Mouse (Mus musculus): ENCODE measurements around the gene Ror1. TPM values are rescaled to one million over a fixed set of nuclear protein-coding genes. Genes with fewer than 3 reads are reported as not detected.

Gene Ror1
- polyA plus RNA-seq, 1 experiment from 2014 or later: 9.9 TPM

- no peaks in the 10 kb centered on the region for H3K27me3 ChIP-seq
- H3K4me2 ChIP-seq (replicated peaks): no peak overlapping the region
- H3K36me3 ChIP-seq: no peaks in the 10 kb centered on the region
- WGBS: 67% methylated on average over 5 of the region's 5 CpGs
- no peak overlapping the region for H3K9ac ChIP-seq
- H3K9me3 ChIP-seq (replicated peaks): no peaks in the 10 kb centered on the region
- H3K4me1 ChIP-seq: peaks cover 27% of the 10 kb centered on the region
- no peak for ATAC-seq (ENCODE audit: low FRiP score)
- H3K4me3 ChIP-seq: no peak overlapping the region
- no peak overlapping the region for H3K27ac ChIP-seq
Observed at GRCm38 (mm10) chr4:100171483-100171898, 75.9 kb downstream of the Ror1 start.

GRCm38 (mm10) chr4:100175594-100175993, 80.0 kb downstream of the Ror1 start:
- Histone ChIP-seq H3K27ac (no peak overlapping the region), H3K4me2 (replicated peaks) (no peak overlapping the region), H3K4me3 (no peak overlapping the region), H3K36me3 (no peaks in the 10 kb centered on the region), H3K4me1 (peaks cover 14% of the 10 kb centered on the region), H3K9me3 (replicated peaks) (no peaks in the 10 kb centered on the region), H3K9ac (no peak overlapping the region), H3K27me3 (no peaks in the 10 kb centered on the region)
- no peak for ATAC-seq (ENCODE audit: low FRiP score)
- 92% methylated on average over 7 of the region's 7 CpGs for WGBS

- 89% methylated on average over 3 of the region's 3 CpGs for WGBS
Observed at GRCm38 (mm10) chr4:100178316-100178715, 82.7 kb downstream of the Ror1 start.

GRCm38 (mm10) chr4:100181676-100182075, 86.1 kb downstream of the Ror1 start:
- H3K36me3 ChIP-seq: no peaks in the 10 kb centered on the region
- no peak overlapping the region for H3K9ac ChIP-seq
- no peak overlapping the region for H3K27ac ChIP-seq
- no peak for ATAC-seq (ENCODE audit: low FRiP score)
- 85% methylated on average over 5 of the region's 5 CpGs for WGBS
- H3K9me3 ChIP-seq (replicated peaks): no peaks in the 10 kb centered on the region
- H3K4me2 ChIP-seq (replicated peaks): no peak overlapping the region
- no peaks in the 10 kb centered on the region for H3K27me3 ChIP-seq
- no peak overlapping the region for H3K4me3 ChIP-seq
- H3K4me1 ChIP-seq: no peaks in the 10 kb centered on the region

More at GRCm38 (mm10) chr4:100178316-100178715, 82.7 kb downstream of the Ror1 start:
- ATAC-seq (ENCODE audit: low FRiP score): no peak
- H3K27ac ChIP-seq: no peak overlapping the region
- H3K9ac ChIP-seq: no peak overlapping the region
- H3K4me1 ChIP-seq: no peaks in the 10 kb centered on the region
- H3K4me3 ChIP-seq: no peak overlapping the region
- H3K36me3 ChIP-seq: no peaks in the 10 kb centered on the region
- H3K4me2 ChIP-seq (replicated peaks): no peak overlapping the region
- no peaks in the 10 kb centered on the region for H3K9me3 ChIP-seq (replicated peaks)
- H3K27me3 ChIP-seq: no peaks in the 10 kb centered on the region

GRCm38 (mm10) chr4:100186781-100187180, 91.2 kb downstream of the Ror1 start:
- Histone ChIP-seq H3K9me3 (replicated peaks) (no peaks in the 10 kb centered on the region), H3K36me3 (no peaks in the 10 kb centered on the region), H3K4me1 (peaks cover 7% of the 10 kb centered on the region), H3K27ac (no peak overlapping the region), H3K4me2 (replicated peaks) (no peak overlapping the region), H3K9ac (no peak overlapping the region), H3K4me3 (no peak overlapping the region), H3K27me3 (no peaks in the 10 kb centered on the region)
- 87% methylated on average over 8 of the region's 8 CpGs for WGBS
- ATAC-seq (ENCODE audit: low FRiP score): no peak

GRCm38 (mm10) chr4:100187563-100188200, 92.1 kb downstream of the Ror1 start:
- Histone ChIP-seq H3K9ac (no peak overlapping the region), H3K27ac (no peak overlapping the region), H3K9me3 (replicated peaks) (no peaks in the 10 kb centered on the region), H3K4me2 (replicated peaks) (no peak overlapping the region), H3K36me3 (no peaks in the 10 kb centered on the region), H3K27me3 (no peaks in the 10 kb centered on the region), H3K4me1 (peaks cover 7% of the 10 kb centered on the region), H3K4me3 (no peak overlapping the region)
- 56% methylated on average over 6 of the region's 6 CpGs for WGBS
- no peak for ATAC-seq (ENCODE audit: low FRiP score)

- Histone ChIP-seq H3K4me1 (peaks cover 7% of the 10 kb centered on the region), H3K27me3 (no peaks in the 10 kb centered on the region), H3K36me3 (no peaks in the 10 kb centered on the region), H3K9me3 (replicated peaks) (no peaks in the 10 kb centered on the region), H3K4me2 (replicated peaks) (no peak overlapping the region), H3K9ac (no peak overlapping the region), H3K4me3 (no peak overlapping the region), H3K27ac (no peak overlapping the region)
- WGBS: 42% methylated on average over 4 of the region's 4 CpGs
- 0 out of 2 replicates have a peak, but pooled peaks have one; percentile 35 for ATAC-seq (ENCODE audit: low FRiP score)
Observed at GRCm38 (mm10) chr4:100188201-100188699, 92.7 kb downstream of the Ror1 start.

GRCm38 (mm10) chr4:100191483-100191882, 95.9 kb downstream of the Ror1 start:
- 73% methylated on average over 6 of the region's 6 CpGs for WGBS
- H3K9me3 ChIP-seq (replicated peaks): no peaks in the 10 kb centered on the region

GRCm38 (mm10) chr4:100194136-100194535, 98.5 kb downstream of the Ror1 start:
- Histone ChIP-seq H3K27ac (no peak overlapping the region), H3K36me3 (no peaks in the 10 kb centered on the region), H3K4me1 (no peaks in the 10 kb centered on the region), H3K27me3 (no peaks in the 10 kb centered on the region), H3K9me3 (replicated peaks) (no peaks in the 10 kb centered on the region), H3K4me3 (no peak overlapping the region), H3K9ac (no peak overlapping the region), H3K4me2 (replicated peaks) (no peak overlapping the region)
- 84% methylated on average over 3 of the region's 3 CpGs for WGBS
- ATAC-seq (ENCODE audit: low FRiP score): no peak

More at GRCm38 (mm10) chr4:100191483-100191882, 95.9 kb downstream of the Ror1 start:
- H3K9ac ChIP-seq: no peak overlapping the region
- H3K27ac ChIP-seq: no peak overlapping the region
- no peaks in the 10 kb centered on the region for H3K36me3 ChIP-seq
- H3K4me2 ChIP-seq (replicated peaks): no peak overlapping the region
- no peaks in the 10 kb centered on the region for H3K27me3 ChIP-seq
- no peak overlapping the region for H3K4me3 ChIP-seq
- no peak for ATAC-seq (ENCODE audit: low FRiP score)
- peaks cover 7% of the 10 kb centered on the region for H3K4me1 ChIP-seq

GRCm38 (mm10) chr4:100196255-100196793, 100.7 kb downstream of the Ror1 start:
- Histone ChIP-seq H3K27me3 (no peaks in the 10 kb centered on the region), H3K4me1 (0 out of 2 replicates have a peak, but pooled peaks cover 5% of the 10 kb centered on the region), H3K9ac (no peak overlapping the region), H3K4me3 (no peak overlapping the region), H3K4me2 (replicated peaks) (no peak overlapping the region), H3K9me3 (replicated peaks) (no peaks in the 10 kb centered on the region), H3K36me3 (no peaks in the 10 kb centered on the region), H3K27ac (no peak overlapping the region)
- WGBS: 88% methylated on average over 5 of the region's 5 CpGs
- no peak for ATAC-seq (ENCODE audit: low FRiP score)

- H3K27ac ChIP-seq: no peak overlapping the region
- ATAC-seq (ENCODE audit: low FRiP score): no peak
- no peak overlapping the region for H3K4me2 ChIP-seq (replicated peaks)
- H3K27me3 ChIP-seq: no peaks in the 10 kb centered on the region
- H3K4me1 ChIP-seq: 0 out of 2 replicates have a peak, but pooled peaks cover 6% of the 10 kb centered on the region
- 81% methylated on average over 2 of the region's 2 CpGs for WGBS
- H3K9me3 ChIP-seq (replicated peaks): no peaks in the 10 kb centered on the region
- H3K36me3 ChIP-seq: no peaks in the 10 kb centered on the region
- H3K9ac ChIP-seq: no peak overlapping the region
- no peak overlapping the region for H3K4me3 ChIP-seq
Observed at GRCm38 (mm10) chr4:100198275-100198674, 102.7 kb downstream of the Ror1 start.

- H3K9ac ChIP-seq: no peak overlapping the region
- no peak for ATAC-seq (ENCODE audit: low FRiP score)
- H3K36me3 ChIP-seq: no peaks in the 10 kb centered on the region
- 53% methylated on average over 2 of the region's 2 CpGs for WGBS
- no peak overlapping the region for H3K27ac ChIP-seq
- H3K9me3 ChIP-seq (replicated peaks): no peaks in the 10 kb centered on the region
- H3K4me3 ChIP-seq: no peak overlapping the region
- H3K4me2 ChIP-seq (replicated peaks): no peak overlapping the region
- no peaks in the 10 kb centered on the region for H3K27me3 ChIP-seq
- H3K4me1 ChIP-seq: 0 out of 2 replicates have a peak, but pooled peaks cover 6% of the 10 kb centered on the region
Observed at GRCm38 (mm10) chr4:100201322-100201721, 105.7 kb downstream of the Ror1 start.

- H3K4me3 ChIP-seq: no peak overlapping the region
- no peak overlapping the region for H3K4me2 ChIP-seq (replicated peaks)
- H3K27ac ChIP-seq: no peak overlapping the region
- no peak for ATAC-seq (ENCODE audit: low FRiP score)
- H3K27me3 ChIP-seq: no peaks in the 10 kb centered on the region
- H3K36me3 ChIP-seq: no peaks in the 10 kb centered on the region
- WGBS: 72% methylated on average over 5 of the region's 5 CpGs
- 0 out of 2 replicates have a peak, but pooled peaks cover 6% of the 10 kb centered on the region for H3K4me1 ChIP-seq
- H3K9me3 ChIP-seq (replicated peaks): no peaks in the 10 kb centered on the region
- H3K9ac ChIP-seq: no peak overlapping the region
Observed at GRCm38 (mm10) chr4:100203066-100203465, 107.5 kb downstream of the Ror1 start.
